Mouse (Mus musculus) neutrophil, adult 65 days (primary cell): ENCODE measurements around the gene Gm6169. TPM values are rescaled to one million over a fixed set of nuclear protein-coding genes. Genes with fewer than 3 reads are reported as not detected.

Source experiments
- total RNA-seq: library from RNA; stranded (reverse); gene quantifications from 2 replicates; pipeline ENCODE4 v1.2.4, GENCODE M21; 2023

The Gm6169 gene
- total RNA-seq = 3.6 TPM in 1 of 2 replicates, not detected in the other

GRCm38 (mm10) chr13:97099187-97099852 lies at the start of gene Gm6169:
TSS of gene Gm6169 (minus strand) at chr13:97099237.

GRCm38 (mm10) chr13:97137466-97138400 lies 38.7 kb upstream of the Gm6169 start, which contains the start of the genes Gfm2 and Nsa2:
TSS of gene Gfm2 (plus strand) at chr13:97137937.
TSS of gene Nsa2 (minus strand) at chr13:97137937.

GRCm38 (mm10) chr13:97066649-97067550 lies 32.1 kb downstream of the Gm6169 start, which contains the start of gene Fam169a:
TSS of gene Fam169a (plus strand) at chr13:97067286.

Other genes starting within 250 kb of the Gm6169 start
- not detected in 2 replicates for gene Gcnt4, start 174.5 kb downstream of the Gm6169 start, total RNA-seq
- gene 1700029F12Rik, start 64.9 kb downstream of the Gm6169 start, total RNA-seq = not detected in 2 replicates
- not detected in 2 replicates for gene Fam169a, start 32.0 kb downstream of the Gm6169 start, total RNA-seq
- 8.8 and 10.9 TPM in 2 replicates for gene Gfm2, start 38.7 kb upstream of the Gm6169 start, total RNA-seq
- 36.5 and 41.5 TPM in 2 replicates for gene Nsa2, start 38.7 kb upstream of the Gm6169 start, total RNA-seq
- gene Hexb, start 99.1 kb upstream of the Gm6169 start, total RNA-seq = 38.9 and 46.9 TPM in 2 replicates
- gene Enc1, start 141.9 kb upstream of the Gm6169 start, total RNA-seq = 1.5 and 1.6 TPM in 2 replicates